Mouse (Mus musculus) lung, adult 18-20 months (tissue): ENCODE data around the gene Epas1.

ENCODE experiments used
- DNase-seq, 2 experiments: peaks; one replicate each; pipeline ENCODE4 v3.0.0; 2022; ENCODE audit warnings: mixed read lengths in 2 of 2

Gene Epas1

DNA sequence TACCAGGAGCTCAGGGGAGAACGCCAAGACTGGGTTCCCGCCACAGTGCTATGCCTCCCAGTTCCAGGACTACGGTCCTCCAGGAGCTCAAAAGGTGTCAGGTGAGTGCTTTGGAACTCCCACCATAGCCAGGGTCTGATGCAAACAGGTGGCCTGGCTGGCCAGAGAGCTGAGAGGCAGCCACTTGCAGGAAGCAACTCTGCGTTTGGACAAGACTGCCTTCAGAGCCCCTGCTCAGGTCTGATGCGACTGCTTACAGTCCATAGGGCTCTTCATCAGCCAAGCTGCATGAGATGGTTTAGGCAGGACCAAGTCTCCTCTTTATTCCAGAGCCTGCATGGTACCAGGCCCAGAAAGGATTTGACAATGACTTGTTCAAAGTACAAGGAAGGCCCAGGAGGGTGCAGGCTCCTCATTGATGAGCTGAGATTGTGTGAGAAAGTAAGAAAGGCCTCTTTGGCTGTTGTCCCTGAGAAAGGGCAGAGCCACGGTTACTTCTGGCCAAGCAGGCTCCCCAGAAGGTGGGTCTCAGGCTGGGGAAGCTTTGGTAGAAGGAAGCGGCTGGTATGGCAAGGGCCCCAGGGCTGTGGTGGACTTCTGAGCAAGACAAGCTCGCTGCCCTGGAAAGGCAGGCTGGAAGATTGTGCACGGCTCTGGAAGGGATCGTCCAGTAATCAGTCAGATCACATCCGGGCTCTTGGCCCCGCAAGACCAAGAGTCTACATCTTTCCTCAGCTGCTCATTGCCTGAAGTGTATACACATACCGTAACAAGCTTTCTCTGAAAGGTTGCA, 76.1 kb downstream of the Epas1 start:
- no peak for DNase-seq

DNA sequence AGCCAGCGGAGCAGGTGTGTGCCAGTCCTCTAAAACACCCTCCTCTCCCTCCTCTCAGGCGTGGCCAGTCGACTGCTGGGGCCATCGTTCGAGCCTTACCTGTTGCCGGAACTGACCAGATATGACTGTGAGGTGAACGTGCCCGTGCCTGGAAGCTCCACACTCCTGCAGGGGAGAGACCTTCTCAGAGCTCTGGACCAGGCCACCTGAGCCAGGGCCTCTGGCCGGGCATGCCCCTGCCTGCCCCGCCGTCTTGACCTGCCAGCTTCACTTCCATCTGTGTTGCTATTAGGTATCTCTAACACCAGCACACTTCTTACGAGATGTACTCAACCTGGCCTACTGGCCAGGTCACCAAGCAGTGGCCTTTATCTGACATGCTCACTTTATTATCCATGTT, 77.4 kb downstream of the Epas1 start:
- DNase-seq: no peak

DNA sequence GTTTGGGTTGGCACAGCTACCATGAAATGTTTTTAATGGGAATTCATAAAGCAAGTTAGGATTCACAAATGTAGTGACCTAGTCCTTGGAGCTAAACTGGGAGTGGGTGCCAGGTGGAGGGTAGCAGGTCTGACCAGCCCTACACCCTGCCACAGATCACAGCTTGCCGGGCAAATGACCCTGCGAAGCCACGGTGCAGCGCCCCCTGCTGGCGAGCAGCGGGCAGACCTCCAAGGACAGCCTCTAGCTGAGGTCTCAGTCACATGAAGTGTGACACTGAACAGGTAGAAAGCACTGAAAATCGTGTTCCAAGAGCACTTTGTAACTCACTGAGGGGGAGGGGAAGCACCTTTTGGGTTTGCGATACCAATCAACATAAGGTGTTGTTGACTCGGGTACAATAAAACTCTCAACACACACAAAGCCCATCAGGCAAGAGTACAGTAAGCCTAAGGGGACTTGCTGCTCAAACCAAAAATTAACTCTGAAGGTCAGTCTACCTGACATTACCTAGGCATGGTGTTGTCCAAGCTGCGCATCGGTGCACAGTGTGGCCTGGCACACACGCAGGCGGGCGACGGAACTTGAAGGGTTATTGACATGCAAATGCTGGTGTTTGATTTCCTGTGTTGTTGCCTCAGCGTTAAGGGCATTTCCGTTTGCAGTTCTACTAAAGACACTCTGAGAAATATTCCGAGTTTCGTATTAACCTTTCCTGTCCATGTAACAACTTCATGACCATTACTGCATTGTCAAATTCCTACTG, 79.2 kb downstream of the Epas1 start:
- DNase-seq: peak in 1 of 2 experiments; percentile 57

DNA sequence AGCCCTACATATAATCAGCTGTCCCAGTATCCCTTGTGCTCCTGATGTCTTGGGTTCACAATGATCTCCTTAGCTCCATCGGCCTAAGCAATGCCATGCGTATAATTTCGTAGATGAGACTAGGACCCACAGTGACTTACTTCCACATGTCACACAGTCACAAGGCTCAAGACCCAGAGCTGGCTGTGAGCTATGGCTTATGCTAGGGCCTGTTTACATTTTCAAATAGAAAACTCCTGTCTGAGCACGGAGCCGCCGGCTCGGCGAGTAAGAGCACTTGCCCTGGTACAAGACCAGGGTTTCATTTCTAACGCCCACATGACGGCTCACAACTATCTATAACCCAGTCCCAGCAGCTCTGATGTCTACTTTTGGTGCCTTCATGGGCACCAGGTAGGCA, 80.4 kb downstream of the Epas1 start:
- no peak for DNase-seq

DNA sequence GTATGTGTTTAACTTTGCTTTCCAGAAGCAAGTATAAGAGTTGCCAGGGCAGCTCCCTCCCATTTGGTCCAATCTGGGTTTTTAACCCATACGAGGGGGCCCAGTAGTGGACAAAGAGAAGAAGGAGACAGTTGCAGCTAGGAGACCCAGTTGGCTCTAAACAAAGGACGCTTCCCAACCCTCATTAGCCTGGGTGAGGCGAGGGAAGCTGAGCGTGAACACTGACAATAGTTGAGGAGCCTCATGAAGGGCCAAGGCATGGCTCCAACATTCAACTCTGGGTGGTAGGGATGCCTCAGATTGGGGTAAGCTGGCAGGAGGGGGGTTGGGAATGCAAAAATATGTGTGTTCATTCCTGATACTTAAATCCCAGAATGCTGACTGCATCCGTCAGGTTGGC, 85.8 kb downstream of the Epas1 start:
- no peak for DNase-seq

DNA sequence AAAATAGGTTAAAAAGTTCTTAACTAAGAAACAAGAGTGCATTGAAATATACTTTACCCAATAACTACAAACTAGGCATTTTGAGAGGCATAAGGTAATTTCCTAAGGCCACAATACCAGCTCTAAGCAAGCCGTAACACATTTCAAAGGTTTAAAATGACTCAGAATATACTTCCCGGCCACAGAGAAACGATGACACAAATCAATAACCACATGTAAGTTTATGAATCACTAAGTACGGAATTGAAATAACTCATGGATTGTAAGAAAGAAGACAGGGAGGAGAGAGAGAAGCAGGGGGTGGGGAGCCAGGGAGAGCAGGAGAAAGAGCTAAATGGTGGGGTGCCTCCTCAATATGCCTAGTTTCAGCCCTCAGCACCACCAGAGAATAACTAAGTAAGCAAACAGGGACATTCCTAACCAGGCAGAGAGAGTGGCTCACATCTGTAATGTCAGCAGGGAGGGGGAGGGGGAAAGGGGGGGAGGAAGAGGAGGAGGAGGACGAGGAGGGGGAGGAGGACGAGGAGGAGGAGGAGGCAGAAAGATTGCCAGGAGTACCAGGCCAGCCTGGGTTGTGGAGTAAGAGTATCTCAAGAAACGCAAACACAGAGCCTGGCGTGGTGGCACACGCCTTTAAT, 97.3 kb downstream of the Epas1 start:
- no peak for DNase-seq

DNA sequence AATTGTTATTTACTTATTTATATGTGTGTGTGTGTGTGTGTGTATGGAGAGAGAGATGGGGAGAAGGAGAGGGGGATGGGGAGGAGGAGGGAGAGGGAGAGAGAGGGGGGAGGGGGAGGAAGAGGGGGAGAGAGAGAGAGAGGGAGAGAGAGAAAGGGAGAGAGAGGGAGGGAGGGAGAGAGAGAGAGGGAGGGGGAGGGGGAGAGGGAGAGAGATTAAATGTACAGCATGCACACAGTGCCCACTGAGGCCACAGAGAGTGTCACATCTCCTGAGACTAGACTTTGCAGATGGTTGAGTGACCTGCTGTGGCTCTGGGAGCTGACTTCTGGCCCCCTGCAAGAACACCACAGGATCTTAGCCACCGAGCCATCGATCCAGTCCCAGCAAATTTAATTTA, 98.3 kb downstream of the Epas1 start:
- no peak for DNase-seq

DNA sequence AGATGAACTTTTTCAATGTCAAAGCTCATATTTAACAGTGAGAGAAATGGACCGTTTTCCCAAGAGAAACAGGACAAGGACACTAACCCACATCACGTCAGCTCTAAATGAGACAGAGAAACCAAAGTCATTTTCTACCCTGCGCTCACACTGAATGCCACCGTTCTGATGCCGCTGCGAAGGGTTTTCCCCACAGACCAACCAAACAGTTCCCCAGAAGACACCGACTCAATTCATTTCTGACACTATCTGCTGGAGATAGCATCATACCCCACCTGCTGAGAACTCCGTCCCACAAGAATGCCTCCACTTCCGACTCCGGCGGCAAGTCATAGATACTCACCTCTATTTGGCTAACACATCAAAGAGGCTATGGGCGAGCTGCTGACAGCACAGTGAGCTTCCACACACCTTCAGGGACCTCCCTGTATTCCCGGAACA, 99.1 kb downstream of the Epas1 start:
- DNase-seq: no peak

DNA sequence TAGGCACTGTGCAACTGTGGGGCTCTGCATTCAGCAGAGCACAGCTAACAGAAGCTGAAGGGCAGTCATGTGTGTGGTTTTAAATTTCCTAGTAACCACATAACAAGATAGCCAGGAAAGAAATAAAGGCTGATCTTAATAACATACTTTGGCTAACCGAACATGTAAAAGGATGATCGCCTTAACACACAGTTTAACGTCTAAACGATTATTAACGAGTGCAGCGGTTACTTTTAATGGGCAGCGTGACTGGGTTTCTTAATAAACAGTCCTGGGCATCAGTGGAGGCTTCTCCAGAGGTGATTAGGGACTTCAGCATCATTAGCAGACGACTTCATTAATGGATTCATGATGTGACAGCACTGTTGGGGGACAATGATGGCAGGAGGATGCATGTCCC, 117.1 kb downstream of the Epas1 start:
- no peak for DNase-seq

DNA sequence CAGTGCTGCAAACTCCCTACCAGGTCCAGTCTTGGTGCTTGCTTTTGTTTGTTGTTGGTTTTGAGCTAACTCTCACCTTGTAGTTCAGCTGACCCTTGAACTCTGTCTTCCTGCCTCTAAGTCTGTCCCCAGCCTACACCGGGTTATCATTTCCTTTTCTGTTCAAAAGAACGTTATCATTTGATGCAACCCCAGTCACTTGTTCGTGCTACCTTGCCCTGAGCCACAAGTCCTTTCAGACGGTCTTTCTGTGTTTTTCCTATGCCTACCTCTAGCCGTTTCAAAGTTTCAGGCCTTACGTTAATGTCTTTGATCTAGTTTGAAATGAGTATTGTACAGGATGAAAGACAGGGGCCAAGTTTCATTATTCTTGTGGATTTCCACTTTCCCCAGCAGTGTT, 119.1 kb downstream of the Epas1 start:
- no peak for DNase-seq

DNA sequence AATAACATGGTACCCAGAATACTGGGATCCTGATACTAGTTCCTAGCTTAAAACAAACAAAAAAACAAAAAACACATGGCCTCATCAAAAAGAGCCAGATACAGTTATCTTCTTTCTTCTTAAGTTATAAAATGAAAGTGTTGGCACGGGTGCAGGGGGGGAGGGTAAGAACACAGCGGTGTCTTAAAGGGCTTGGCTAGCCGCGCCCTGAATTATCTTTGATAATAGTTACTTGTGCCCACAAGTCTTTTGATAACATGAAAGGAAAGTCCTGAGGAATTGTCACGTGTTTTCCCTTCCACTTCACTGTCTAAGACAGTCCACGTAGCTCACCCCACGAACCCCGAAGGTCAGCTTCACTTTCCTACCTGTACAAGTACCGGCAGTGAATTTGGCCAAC, 123.4 kb downstream of the Epas1 start:
- no peak for DNase-seq

DNA sequence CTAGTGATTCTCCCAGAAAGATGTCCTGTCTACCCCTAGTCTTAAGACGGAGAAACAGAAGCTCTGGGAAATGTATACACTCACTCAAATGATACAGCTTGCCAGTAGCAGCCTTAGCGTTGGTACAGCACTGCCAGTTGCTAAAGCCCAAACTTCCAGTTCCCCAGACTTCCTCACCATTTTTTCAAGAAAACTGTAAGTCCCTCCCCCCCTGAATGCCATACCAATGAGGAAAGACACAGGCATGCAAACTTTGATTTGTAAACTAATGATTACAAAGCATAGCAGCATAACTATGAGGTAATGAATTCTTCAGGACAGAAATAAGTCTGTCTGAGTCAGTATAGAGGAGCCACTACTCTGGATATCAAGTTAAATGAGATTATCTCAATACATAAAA, 124.2 kb downstream of the Epas1 start:
- no peak for DNase-seq

DNA sequence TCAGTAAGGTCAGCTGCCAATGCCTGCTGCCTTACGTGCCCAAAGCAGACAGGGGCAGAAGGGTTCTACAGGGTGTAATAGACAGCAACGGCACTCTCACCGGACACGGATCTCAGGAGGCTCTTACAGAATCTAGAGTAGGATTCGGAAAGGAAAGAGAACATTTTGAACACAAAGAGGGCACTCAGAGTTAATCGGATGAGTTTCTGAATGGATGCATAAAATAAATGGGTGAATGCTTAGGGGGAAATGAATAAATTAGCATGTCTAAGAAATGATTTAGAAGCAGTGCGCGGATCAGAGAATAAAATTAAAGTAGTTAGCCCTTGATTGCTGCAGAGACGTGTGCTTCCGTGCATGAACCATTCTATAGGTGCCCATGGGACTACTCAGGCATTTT, 126.6 kb downstream of the Epas1 start:
- DNase-seq: no peak

DNA sequence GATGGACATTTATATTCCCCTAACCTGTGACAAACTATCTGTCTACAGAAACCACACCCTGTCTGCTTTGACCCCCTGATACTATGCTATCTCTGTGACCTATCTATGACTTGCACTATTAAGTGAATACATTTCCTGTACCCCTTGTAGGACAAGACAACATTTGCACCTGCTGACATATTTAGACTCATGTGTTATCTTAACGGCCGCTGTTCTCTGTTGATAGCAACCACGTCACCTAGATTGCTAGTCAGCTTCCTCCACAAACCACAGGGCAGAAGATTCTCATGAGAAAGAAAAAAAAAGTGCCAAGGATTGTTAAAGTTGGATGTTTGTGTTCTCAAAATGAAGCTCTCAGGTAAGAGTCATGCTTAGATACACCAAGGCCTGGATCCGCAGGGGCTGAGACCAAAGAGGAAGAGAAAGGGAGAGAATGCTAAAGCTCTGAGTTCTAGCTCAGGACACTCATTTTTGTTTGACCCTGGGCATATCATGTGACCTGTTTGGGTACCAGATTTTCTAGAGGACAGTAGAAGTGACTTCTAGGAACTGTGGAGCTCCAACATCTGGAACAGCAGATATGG, 127.1 kb downstream of the Epas1 start:
- no peak for DNase-seq
